Mouse (Mus musculus) mouse trophoblast stem cell (cell line): ENCODE measurements around the gene Ptger1.

Experiments used
- in situ Hi-C, 2 experiments: fragments of 300-500 bp; cut with MseI, MboI; formaldehyde crosslinking; loops; 2 replicates in 1 of 2; 3 replicates in 1 of 2; pipeline ENCODE4 v1.15.1; 2025

Gene Ptger1

DNA sequence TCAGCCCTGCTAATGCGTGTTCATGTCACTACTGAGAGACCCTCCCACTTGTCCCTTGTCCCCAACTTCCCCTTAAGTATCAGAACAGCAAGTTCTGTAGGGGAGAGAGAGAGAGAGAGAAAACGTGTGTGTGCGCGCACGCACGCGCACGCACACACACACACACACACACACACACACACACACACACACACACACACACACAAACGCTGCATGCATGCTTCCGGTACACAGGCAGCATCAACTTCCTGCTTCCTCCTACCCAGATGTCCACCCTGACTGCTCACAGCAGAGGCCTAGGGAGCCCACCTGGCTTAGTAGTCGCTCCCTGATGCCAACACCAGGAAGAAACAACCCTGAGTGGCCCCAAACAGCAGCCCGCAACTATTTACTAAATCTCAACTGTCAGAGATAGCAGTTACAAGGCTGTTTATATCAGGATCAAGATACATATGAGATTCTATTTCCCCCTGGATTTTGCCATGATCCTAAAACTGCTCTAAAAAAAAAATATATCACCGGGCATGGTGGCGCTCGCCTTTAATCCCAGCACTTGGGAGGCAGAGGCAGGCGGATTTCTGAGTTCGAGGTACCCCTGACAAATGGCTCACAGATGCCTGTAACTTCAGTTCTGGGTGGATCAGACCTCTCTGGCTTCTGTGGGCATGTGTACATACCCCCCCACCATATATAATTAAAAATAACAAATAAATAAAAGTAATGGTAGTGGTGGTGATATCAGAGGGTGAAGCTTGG is 29.1 kb downstream of the Ptger1 start:
- in situ Hi-C loops = no loop called here

DNA sequence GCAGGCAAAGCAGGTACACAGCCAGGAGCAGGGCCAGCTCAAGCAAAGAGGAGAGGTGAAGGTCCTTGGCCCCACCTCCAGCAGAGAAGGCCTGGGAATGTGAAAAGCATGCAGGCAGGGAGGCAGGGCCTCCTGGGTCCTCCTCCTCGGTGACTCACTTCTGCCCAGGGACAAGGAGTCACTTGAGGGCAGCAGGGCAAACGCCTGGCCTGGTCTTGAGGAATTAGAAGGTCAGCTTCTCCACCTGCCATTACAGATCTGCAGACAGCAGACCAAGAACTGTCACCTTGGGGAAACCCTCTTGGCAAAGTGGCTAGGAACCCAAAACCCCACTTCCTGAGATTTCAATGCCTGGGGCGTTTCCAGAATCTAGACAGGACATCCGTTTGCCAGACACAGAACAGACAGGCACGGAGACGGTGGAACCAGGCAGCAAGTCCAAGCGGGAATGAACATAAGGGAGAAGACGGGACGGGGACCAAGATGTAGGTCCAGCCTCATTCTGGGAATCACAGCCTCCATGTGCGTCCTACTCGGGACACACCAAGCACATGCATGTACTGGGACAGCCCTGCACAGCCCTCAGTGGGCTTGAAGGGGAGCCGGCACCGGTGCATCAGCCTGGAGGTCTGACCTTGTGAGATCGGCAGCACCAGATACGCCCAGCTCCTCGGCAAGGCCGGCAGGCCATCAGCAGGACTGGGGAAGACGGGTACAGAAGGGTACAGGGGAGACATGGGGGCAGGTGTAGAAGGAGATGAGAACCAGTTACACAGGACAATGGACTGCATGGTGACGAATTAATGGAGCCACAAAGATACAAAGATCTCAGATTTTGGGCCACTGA is 31.1 kb downstream of the Ptger1 start:
- in situ Hi-C loops = no loop called here

DNA sequence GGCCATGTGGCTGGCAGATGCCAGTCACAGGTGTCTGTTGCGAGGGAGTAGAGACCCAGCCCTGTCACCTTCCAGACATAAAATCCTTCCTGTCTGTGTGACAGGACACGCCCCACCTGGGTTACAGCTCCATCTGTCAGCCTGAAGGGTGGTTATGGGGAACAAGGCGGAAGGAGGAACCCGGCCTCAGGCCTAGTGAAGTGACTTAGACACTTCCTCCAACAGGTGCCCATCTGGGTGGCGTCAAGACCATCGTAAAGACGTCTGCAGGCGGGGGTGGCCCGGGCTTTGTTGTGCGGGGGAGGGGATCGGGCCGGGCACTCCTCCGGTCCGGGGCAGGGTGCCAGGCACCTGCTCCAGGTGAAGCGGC is 31.8 kb downstream of the Ptger1 start:
- in situ Hi-C loops = no loop called here

DNA sequence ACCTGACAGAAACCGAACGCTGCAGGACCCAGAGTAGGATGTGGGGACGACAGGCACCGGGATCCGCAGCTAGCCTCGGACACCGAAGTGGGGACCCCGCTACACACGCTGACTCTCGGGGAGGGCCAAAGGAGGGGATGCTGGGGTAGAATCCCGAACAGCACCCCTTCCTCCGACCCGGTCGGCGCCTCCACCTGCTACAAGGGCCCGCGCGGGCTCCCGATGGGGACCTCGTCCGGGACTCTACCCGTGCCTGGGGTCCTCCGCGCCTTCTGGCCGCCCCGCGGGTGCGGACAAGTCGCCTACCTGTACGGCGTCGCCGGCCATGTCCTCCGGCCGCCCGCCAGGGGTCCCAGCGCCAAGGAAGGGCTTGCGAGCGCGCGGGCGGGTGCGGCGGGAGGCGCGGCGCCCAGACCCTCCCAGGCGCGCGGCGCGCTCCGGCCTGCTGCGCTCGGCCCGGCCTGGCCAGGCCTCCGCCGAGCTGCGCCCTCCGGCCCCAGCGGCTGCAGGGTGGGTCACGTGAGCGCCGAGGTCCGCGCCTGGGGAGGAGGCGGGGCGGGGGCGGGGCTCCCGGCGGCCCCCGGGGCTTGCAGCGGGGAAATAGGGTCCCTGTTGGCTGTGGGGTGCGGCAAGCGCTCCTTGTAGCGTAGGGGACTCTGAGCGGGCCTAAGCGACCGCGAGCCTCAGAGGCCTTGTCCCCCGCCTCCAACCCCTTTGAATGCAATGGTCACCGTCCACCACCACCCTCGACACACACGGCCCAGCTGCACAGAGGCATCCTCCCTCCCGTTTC is 32.4 kb downstream of the Ptger1 start, which contains the start of gene Pkn1:
Gene Pkn1 (minus strand): TSS at position 519 of the 793 bp plus-strand sequence.
- in situ Hi-C loops = no loop called here

GRCm38 (mm10) chr8:83699566-83699965 is 33.1 kb downstream of the Ptger1 start:
- in situ Hi-C loops = no loop called here

GRCm38 (mm10) chr8:83700423-83701085 is 34.1 kb downstream of the Ptger1 start:
- in situ Hi-C loops = no loop called here

GRCm38 (mm10) chr8:83703426-83703825 is 36.9 kb downstream of the Ptger1 start:
- in situ Hi-C loops = no loop called here

DNA sequence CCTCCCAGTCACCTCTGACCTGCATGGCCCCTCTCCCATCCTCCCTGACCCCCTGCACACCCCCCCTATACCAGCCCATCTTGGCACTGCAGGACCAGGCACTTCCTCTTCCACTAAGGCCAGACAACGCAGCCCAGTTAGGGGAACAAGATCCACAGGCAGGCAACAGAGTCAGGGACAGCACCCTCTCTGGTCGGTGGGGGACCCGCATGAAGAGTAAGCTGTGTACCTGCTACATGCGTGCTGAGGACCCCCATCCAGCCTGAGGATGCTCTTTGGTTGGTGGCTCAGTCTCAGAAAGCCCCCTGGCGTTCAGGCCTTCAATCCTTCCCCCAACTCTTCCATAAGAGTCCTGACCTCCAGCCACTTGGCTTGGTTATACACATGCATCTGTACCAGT is 39.9 kb downstream of the Ptger1 start:
- in situ Hi-C loops = no loop called here

DNA sequence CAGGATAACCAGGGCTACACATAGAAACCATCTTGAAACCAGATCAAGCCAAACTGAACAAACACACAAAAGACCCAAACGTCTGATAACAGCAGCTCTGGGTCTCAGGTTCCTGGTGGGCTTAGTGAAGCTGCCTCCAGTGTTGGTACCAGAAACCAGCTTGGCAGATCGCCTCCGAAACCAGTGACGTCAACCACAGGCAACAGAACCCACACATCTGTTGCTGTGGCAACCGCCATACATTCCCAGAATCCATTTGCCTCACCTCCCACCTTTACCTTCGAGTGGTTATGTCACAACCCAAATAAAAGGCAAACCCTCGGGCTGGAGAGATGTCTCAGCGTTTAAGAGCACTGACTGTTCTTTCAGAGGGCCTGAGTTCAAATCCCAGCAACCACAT is 41.1 kb downstream of the Ptger1 start:
- in situ Hi-C loops = no loop called here

DNA sequence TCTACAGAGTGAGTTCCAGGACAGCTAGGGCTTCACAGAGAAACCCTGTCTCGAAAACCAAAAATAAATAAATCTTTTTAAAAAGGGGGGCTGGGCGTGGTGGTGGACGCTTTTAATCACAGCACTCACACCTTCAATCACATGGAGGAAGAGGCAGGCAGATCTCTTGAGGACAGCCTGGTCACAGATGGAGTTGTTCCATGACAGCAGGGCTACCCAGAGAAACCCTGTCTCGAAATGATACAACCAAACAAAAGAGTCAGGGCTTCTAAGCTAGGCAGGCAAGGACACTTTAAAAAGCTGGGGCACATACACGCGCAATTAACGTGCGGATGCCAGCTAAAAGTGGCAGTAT is 48.2 kb downstream of the Ptger1 start:
- in situ Hi-C loops = no loop called here

DNA sequence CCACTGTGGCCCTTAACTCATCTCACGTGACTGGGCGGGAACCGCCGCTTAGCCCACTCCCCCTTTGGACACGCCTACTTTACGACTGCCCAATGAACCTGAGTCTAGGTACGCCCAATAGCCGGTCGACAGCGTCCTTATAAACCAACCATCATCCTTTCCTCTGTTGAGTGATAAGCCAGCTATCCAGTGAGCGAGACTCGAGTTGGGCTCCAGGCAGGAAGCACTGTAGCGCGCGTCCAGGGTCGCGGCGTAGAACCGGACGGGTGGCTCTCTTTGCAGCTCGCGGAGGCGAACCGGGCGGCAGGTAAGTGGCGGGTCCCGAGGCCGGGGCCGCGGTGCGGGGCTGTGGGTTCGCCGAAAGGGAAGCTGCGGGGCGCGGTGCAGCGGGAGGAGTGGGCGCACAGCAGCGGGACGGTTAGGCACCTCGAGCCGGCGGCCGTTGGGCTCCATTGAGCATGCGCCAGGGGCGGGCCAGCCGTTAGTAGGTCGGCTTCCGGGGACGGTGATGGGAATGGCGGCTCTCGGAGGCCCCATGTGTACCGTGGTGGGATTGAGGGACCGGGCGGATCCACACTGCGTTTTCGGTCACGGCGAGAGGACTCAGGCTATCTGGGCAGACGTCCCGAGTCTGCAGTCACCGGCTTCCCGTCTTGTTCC is 48.7 kb downstream of the Ptger1 start, which contains the start of gene Ddx39:
Gene Ddx39 (plus strand): TSS at position 147 of the 660 bp plus-strand sequence.
- in situ Hi-C loops = no loop called here

DNA sequence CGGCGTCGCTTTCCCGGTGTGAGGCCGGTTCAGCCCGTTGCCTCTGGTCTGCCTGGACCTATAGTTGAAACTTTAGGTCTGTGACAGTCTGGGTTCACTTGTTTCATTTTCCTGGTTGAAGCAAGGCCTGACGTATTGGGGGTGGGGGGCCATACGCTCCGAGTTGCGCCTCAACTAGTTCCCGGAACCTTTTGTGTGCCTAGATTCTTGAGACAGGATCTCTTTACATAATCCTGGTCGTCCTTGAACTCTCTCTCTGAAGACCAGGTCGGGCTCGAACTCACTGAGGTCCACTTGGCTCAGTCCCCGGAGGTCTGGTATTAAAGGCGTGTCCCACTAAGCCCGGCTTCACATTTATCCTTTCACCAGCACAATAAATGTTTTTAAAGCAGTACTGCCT is 49.3 kb downstream of the Ptger1 start:
- in situ Hi-C loops = no loop called here

DNA sequence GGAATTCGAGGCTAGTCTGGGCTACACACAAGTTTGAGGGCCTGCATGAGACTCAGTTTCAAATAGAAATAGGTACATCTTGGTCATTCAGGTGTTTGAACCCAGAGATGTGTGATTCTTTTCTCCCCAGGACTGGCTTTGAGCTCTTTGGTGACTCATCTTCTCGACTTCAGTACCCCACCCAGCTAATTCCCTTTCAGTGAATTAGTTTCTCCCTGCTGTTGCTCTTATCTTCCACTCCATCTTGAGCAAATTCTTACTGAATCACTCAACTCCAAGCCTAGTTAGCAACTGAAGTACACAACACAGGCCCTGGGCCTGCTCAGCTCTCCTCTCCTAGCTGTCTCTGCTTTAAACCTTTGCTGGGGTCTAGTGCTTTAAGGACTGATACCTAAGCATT is 50.1 kb downstream of the Ptger1 start:
- in situ Hi-C loops = no loop called here

DNA sequence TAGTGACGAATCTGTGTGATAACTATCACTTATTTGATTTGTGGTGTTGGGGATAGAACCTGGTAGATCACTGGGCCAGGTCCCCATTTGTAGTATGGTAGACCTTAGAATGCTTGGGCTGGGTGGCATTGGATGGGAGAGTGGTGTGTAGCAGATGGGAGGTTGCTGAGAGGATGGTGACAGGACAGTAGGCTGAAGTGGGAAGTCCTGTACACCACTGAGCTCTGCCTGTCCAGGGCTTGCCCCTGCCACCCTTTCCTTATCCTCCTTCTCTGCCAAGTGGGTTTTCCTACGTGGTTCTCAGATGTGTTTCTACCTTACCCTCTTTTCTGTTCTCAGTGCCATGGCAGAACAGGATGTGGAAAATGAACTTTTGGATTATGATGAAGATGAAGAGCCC is 52.6 kb downstream of the Ptger1 start:
- in situ Hi-C loops = no loop called here

- in situ Hi-C loops = no loop called here
Observed at GRCm38 (mm10) chr8:83719693-83720092, 53.2 kb downstream of the Ptger1 start.

DNA sequence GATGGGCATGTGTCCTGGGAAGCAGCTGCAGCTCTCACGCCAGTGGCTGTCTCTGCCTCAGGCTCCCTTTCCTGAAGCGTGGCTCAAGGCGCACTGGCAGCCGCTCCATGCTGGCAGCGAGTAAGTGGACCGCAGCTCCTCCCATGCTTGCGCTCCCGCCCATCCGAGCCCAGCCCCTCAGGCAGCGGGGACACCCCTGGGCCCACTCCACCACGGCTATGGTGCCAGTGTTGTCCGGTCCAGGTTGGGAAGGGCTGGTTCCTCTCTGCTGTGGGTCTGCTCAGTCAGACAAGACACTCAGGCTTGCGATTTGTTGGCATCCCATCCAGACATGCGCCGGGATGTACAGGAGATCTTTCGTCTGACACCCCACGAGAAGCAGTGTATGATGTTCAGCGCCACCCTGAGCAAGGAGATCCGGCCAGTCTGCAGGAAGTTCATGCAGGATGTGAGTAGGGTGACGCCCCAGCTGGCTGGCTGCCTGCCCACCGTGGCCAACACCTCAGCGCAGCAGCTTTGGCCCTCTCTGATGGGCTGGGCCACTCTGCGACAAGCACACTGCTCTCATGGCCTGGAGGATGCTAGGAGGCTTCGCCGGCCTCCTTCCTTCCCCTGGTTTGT is 55.0 kb downstream of the Ptger1 start:
- in situ Hi-C loops = no loop called here
